Mouse (Mus musculus): Measurements from ENCODE around the gene Gsk3a. TPM values are rescaled to one million over a fixed set of nuclear protein-coding genes. Genes with fewer than 3 reads are reported as not detected.

Gene Gsk3a
- polyA plus RNA-seq, 1 experiment from 2014 or later = 6.7 TPM

Small RNAs within 50 kb of the gene (microRNA-seq; reads per million reads assigned to microRNA genes)
- gene Mir7048 = not detected

Other genes starting within 250 kb of the Gsk3a start
- 0.32 and 0.66 TPM in 2 replicates for gene Atp1a3, start 231.9 kb downstream of the Gsk3a start, polyA plus RNA-seq (2015; fragmentation: Nextera tagmentation; extraction: Ambion mirVana)
- 2.3 and 3.0 TPM in 2 replicates for gene Grik5, start 165.5 kb downstream of the Gsk3a start, polyA plus RNA-seq (2015; fragmentation: Nextera tagmentation; extraction: Ambion mirVana)
- gene Zfp574, start 165.3 kb downstream of the Gsk3a start, polyA plus RNA-seq (2015; fragmentation: Nextera tagmentation; extraction: Ambion mirVana) = 19.6 and 19.7 TPM in 2 replicates
- gene Pou2f2, start 58.1 kb downstream of the Gsk3a start, polyA plus RNA-seq (2015; fragmentation: Nextera tagmentation; extraction: Ambion mirVana) = 0.42 and 0.58 TPM in 2 replicates
- gene Dedd2, start 17.2 kb downstream of the Gsk3a start, polyA plus RNA-seq (2015; fragmentation: Nextera tagmentation; extraction: Ambion mirVana) = 8.3 and 8.6 TPM in 2 replicates
- gene Zfp526, start 16.4 kb downstream of the Gsk3a start, polyA plus RNA-seq (2015; fragmentation: Nextera tagmentation; extraction: Ambion mirVana) = 2.2 and 2.3 TPM in 2 replicates
- gene Erf, start 12.9 kb upstream of the Gsk3a start, polyA plus RNA-seq (2015; fragmentation: Nextera tagmentation; extraction: Ambion mirVana) = 8.5 and 11.2 TPM in 2 replicates
- gene Cic, start 29.9 kb upstream of the Gsk3a start, polyA plus RNA-seq (2015; fragmentation: Nextera tagmentation; extraction: Ambion mirVana) = 22.7 and 24.7 TPM in 2 replicates
- 111 and 121 TPM in 2 replicates for gene Pafah1b3, start 60.1 kb upstream of the Gsk3a start, polyA plus RNA-seq (2015; fragmentation: Nextera tagmentation; extraction: Ambion mirVana)
- gene Prr19, start 63.6 kb upstream of the Gsk3a start, polyA plus RNA-seq (2015; fragmentation: Nextera tagmentation; extraction: Ambion mirVana) = not detected in 2 replicates
- 0.08 and 0.20 TPM in 2 replicates for gene Tmem145, start 68.3 kb upstream of the Gsk3a start, polyA plus RNA-seq (2015; fragmentation: Nextera tagmentation; extraction: Ambion mirVana)
- 7.4 and 8.7 TPM in 2 replicates for gene Megf8, start 79.3 kb upstream of the Gsk3a start, polyA plus RNA-seq (2015; fragmentation: Nextera tagmentation; extraction: Ambion mirVana)
- gene Cnfn, start 131.9 kb upstream of the Gsk3a start, polyA plus RNA-seq (2015; fragmentation: Nextera tagmentation; extraction: Ambion mirVana) = 0.74 and 0.87 TPM in 2 replicates
- gene Lipe, start 160.9 kb upstream of the Gsk3a start, polyA plus RNA-seq (2015; fragmentation: Nextera tagmentation; extraction: Ambion mirVana) = 8.3 and 8.6 TPM in 2 replicates
- 0.38 and 0.41 TPM in 2 replicates for gene Cxcl17, start 175.0 kb upstream of the Gsk3a start, polyA plus RNA-seq (2015; fragmentation: Nextera tagmentation; extraction: Ambion mirVana)
- 3.8 and 4.8 TPM in 2 replicates for gene Ceacam1, start 239.8 kb upstream of the Gsk3a start, polyA plus RNA-seq (2015; fragmentation: Nextera tagmentation; extraction: Ambion mirVana)

All from heart, embryonic 16.5 days (tissue).